Mouse (Mus musculus) CD4-positive helper T cell, adult 2 months (primary cell): ENCODE data around the gene Fcer2a.
A peak's percentile ranks its signal among the peaks of the same experiment; 100 is the strongest.

Experiments
- DNase-seq: peaks from one replicate; pipeline ENCODE4 v3.0.0-alpha.2; 2012; ENCODE audit warnings: low read depth, missing footprints, low spot score

Fcer2a gene

GRCm38 (mm10) chr8:3694121-3694520 lies at the start of gene Fcer2a:
Gene Fcer2a, minus strand, starts transcription at chr8:3694175.
- no peak for DNase-seq

- DNase-seq: no peak
Observed at GRCm38 (mm10) chr8:3736947-3737346, 43.0 kb upstream of the Fcer2a start.

- DNase-seq: no peak
Observed at GRCm38 (mm10) chr8:3735599-3735998, 41.6 kb upstream of the Fcer2a start.

GRCm38 (mm10) chr8:3734084-3734483 lies 40.1 kb upstream of the Fcer2a start:
- DNase-seq: no peak

DNA sequence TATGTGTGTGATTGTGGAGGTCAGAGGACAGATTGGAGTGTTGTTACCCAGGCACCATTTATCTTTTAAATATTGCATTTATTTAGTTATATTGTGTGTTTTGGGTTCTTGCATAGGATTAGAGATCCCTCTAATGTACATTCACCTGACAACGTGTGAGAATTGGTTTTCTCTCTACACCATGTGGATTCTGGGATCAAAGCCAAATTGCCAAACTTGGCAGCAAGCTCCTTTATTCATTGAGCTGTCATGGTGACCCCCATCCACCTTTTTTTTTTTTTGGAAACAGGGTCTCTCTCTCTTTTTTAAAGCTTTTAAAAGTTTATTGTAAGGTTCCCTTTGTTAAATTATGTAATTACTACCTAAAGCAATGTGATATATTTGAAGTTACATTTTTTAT lies 27.1 kb upstream of the Fcer2a start:
- no peak for DNase-seq

DNA sequence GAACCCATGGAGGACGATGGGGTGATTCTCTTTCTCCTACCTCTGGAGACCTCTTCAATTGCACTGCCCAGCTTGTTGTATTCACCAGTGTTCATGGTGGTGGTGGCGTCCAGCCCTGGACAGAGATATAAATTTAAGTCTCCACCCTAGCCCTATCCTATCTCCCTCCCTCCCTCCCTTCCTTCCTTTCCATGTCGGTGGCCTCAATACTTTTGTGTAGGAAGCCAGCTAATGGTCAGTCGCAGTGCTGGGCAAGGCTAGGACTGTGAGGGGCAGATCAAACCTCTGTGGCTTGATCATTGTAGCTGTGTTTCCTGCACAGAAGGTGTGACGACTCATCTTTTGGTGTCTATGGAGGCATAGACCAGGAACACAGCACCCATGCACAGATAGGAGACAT lies 26.6 kb upstream of the Fcer2a start, which contains the start of gene Clec4g:
Clec4g (minus strand) TSS at position 101 of the 400 bp plus-strand sequence.
- DNase-seq: no peak

- DNase-seq: peak; percentile 54
Observed at GRCm38 (mm10) chr8:3718559-3718958, 24.6 kb upstream of the Fcer2a start.

GRCm38 (mm10) chr8:3717321-3717954 lies 23.5 kb upstream of the Fcer2a start:
- DNase-seq: no peak

GRCm38 (mm10) chr8:3711646-3712045 lies 17.7 kb upstream of the Fcer2a start:
- DNase-seq: peak; percentile 12

DNA sequence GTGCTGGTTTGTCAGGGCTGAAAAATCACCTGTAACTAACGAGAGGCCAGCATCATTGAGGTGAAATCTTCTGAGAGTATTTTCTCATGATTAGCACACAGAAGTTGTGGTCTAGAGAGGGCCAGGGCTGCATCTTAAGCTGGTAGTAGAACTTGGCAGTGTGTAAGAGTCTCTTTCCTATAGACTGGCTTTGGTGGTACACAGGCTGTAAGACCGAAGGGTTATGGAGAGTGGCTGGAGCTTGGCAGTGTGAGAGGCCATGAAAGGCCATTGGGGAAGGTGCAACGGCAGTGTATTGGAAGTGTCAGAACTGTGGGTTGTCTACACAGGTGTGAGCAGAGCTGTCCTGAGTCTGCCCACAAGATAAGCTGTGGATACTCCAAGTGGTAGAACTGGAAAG lies 16.3 kb upstream of the Fcer2a start:
- no peak for DNase-seq

DNA sequence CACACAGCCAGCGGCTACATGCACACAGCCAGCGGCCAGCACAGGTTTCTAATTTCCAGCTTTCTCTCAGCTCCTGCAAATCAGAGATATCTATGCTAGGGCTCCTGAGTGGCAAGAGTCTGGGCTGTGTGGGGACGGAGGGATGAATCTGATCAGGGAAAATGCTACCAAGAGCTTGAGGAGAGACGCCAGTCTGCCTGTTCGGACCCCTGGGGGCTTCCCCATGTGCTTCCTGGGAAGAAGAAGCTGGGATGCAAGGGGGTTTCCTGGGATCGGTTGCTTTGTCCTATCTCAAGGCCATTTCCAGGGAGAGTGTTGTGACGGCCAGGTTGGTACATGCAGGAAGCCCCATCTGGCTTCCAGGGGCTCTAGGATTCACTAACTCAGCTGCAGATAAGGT lies 13.6 kb upstream of the Fcer2a start:
- no peak for DNase-seq

- no peak for DNase-seq
Observed at GRCm38 (mm10) chr8:3705711-3706110, 11.7 kb upstream of the Fcer2a start.

- DNase-seq: no peak
Observed at GRCm38 (mm10) chr8:3701491-3701890, 7.5 kb upstream of the Fcer2a start.

DNA sequence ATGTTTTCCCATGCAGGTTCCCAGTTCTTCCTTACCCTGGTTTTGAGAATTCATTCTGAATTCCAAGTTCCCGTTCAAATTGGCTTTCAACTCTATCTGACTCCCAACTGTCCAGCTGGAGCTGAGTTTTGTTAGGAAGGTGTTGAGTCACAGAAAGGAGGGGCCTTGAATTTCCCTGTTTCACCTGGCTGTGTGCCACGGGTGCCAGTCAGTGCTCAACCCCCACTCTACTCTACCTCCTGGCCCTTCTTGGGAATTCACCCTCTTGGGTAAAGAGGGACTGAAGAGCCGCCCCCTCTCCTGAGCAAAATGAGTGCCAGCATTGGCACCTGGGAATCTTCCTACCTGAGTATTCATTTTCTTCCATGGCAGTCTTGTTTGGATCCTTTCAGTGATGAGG lies 3.2 kb downstream of the Fcer2a start:
- no peak for DNase-seq

- DNase-seq: no peak
Observed at GRCm38 (mm10) chr8:3687537-3687936, 6.4 kb downstream of the Fcer2a start.

GRCm38 (mm10) chr8:3685422-3685821 lies 8.6 kb downstream of the Fcer2a start:
- no peak for DNase-seq

- no peak for DNase-seq
Observed at GRCm38 (mm10) chr8:3684530-3684929, 9.4 kb downstream of the Fcer2a start.

DNA sequence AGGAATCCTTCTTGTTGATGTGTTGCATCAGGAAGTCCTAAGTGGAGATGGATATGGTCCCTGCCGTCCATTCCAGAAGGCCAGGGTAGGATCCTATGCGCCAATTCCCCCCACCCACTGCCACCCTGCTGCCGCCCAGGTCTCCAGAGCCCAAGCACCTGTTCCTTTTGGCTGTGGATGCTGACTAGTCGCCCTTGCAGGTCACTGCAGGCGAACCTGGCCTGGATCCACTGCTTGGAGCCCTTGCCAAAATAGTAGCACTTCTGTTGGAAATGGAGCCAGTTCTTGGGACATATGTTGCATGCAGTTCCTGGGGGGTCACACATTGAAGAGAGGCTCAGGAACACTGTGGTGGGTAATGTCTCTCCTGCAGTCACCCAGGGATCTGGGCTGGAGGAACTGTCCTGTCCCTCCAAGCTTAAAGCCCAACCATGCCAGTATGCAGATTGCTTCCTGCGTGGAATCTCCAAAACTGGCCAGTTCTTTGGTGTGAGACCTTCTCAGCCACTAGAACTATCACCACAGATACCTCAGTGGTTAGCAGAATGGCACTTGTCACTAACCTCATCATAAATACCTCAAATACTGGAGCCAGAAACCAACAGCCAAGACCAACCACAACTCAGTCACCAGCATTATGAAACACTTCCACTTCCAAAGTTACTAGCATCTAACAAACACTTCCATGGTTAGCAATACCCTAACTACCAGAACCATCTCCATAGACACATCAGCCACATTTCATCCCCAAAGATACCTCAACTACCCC lies 10.4 kb downstream of the Fcer2a start:
- no peak for DNase-seq

DNA sequence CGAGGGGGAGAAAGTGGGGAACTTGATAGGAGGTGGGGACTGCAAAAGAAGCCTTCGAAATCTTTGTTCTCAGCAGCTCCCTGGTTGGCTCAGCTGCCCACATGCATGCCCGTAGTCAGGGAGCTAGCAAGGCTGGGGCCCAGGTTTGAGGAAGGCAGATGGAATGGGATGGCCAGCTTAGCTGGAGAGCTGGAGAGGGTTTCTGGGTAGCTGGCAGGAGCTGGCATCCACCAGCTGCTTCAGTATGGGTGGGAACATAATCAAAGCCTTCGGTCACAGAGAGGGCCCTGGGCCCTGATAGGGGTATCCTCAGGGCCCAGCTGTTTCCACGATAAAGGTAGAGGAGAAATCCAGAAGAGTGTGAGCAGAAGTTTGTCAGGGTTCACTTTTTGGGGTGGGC lies 11.5 kb downstream of the Fcer2a start:
- DNase-seq: no peak

DNA sequence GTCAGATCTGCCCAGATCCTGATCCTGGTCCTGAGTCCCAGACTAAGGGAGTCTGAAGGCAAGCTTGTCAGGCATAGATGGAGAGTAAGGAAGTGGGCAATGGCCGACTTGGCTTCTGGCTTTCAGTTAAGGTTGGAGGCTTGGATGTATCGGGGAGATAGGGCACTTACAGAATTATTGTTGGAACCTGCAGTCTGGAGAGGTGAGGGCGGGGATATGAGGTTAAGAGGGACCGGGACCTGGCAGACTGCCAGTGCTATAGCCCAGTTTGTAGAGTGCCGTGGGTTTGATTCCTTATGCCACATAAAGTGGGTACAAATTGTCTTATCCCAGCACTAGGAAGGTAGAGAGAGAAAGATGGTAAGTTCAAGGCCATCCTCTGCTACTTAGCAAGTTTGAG lies 14.3 kb downstream of the Fcer2a start:
- DNase-seq: no peak

GRCm38 (mm10) chr8:3679236-3679635 lies 14.7 kb downstream of the Fcer2a start:
- no peak for DNase-seq

GRCm38 (mm10) chr8:3678831-3679230 lies 15.1 kb downstream of the Fcer2a start:
- no peak for DNase-seq

- no peak for DNase-seq
Observed at GRCm38 (mm10) chr8:3676993-3677579, 16.9 kb downstream of the Fcer2a start.
